Mouse (Mus musculus) spleen, adult 2 months (tissue): ENCODE results near the gene Chrnb1. TPM values are rescaled to one million over a fixed set of nuclear protein-coding genes. Genes with fewer than 3 reads are reported as not detected.

Source experiments
- DNase-seq, 2 experiments: peaks; one replicate each; pipeline versions ENCODE4 v3.0.0 to v3.0.0-alpha.2; 2012 to 2021; ENCODE audit warnings: low spot score in 2 of 2, low read depth in 1 of 2
- H3K27ac ChIP-seq: fragments of 200-500 bp; 2 replicates; pipeline ENCODE4 v1.5.1; 2012; ENCODE audit warnings: low read length, inconsistent platforms; ENCODE audit not compliant: insufficient read depth
- H3K27me3 ChIP-seq: fragments of 200-500 bp; 2 replicates; pipeline ENCODE4 v1.6.1; 2012; ENCODE audit warnings: mild to moderate bottlenecking, moderate library complexity, low read length, inconsistent platforms; ENCODE audit not compliant: control insufficient read depth, insufficient read depth
- H3K36me3 ChIP-seq: fragments of 200-500 bp; 2 replicates; pipeline ENCODE4 v1.6.1; 2012; ENCODE audit warnings: mild to moderate bottlenecking, low read length, inconsistent platforms; ENCODE audit not compliant: control insufficient read depth, insufficient read depth
- H3K4me1 ChIP-seq: fragments of 200-500 bp; 2 replicates; pipeline ENCODE4 v1.6.1; 2011; ENCODE audit warnings: inconsistent platforms; ENCODE audit not compliant: control insufficient read depth, insufficient read depth, insufficient read length
- H3K4me3 ChIP-seq: fragments of 200-500 bp; 2 replicates; pipeline ENCODE4 v1.5.1; 2011; ENCODE audit warnings: mild to moderate bottlenecking, inconsistent platforms; ENCODE audit not compliant: insufficient read depth, insufficient read length; ENCODE audit errors: extremely low read depth
- CTCF ChIP-seq: fragments of 200-500 bp; IDR thresholded peaks from 2 replicates; pipeline ENCODE4 v1.5.1; 2011; ENCODE audit warnings: mild to moderate bottlenecking, inconsistent platforms; ENCODE audit not compliant: insufficient read depth, insufficient read length, insufficient replicate concordance; ENCODE audit errors: extremely low read depth
- POLR2A ChIP-seq: fragments of 200-500 bp; IDR thresholded peaks from 2 replicates; pipeline ENCODE4 v1.6.1; 2011; ENCODE audit warnings: low read depth, low read length, inconsistent platforms
- WGBS: fragments of 180-500 bp; shearing (Covaris S2); methylation state at CpG from one replicate; pipeline ENCODE4 v1.1.7; 2018; 5-methylcytosine and 5-hydroxymethylcytosine counted together
- polyA plus RNA-seq: library from polyadenylated mRNA; depleted of rRNA; stranded (reverse); fragments of >200 nt; gene quantifications from 2 replicates; pipeline ENCODE4 v1.2.3, GENCODE M21; 2012

Chrnb1 gene
- polyA plus RNA-seq, 1 experiment, result 8.4 TPM

- no peak for DNase-seq
- H3K36me3 ChIP-seq, result no peaks in the 10 kb centered on the region
- no peak overlapping the region for H3K27ac ChIP-seq
- peaks cover 38% of the 10 kb centered on the region for H3K4me1 ChIP-seq
- H3K27me3 ChIP-seq, result peaks cover 28% of the 10 kb centered on the region
- TF ChIP-seq POLR2A, result no peak
- no peak for TF ChIP-seq CTCF
- H3K4me3 ChIP-seq, result peak overlapping the region; percentile 10; the same call in 1 of the 2 replicates
- 4% methylated on average over 11 of the region's 11 CpGs for WGBS
Measured at GRCm38 (mm10) chr11:69800138-69800391, 4.3 kb upstream of the Chrnb1 start.

- Histone ChIP-seq H3K27ac (no peak overlapping the region), H3K27me3 (peaks cover 28% of the 10 kb centered on the region), H3K4me1 (peaks cover 38% of the 10 kb centered on the region), H3K4me3 (peak overlapping the region; percentile 10; the same call in 1 of the 2 replicates), H3K36me3 (no peaks in the 10 kb centered on the region)
- DNase-seq, result peak; percentile 45 to 62
- WGBS, result 24% methylated on average over 12 of the region's 12 CpGs
- TF ChIP-seq POLR2A (no peak), CTCF (no peak)
Measured at GRCm38 (mm10) chr11:69799394-69800137, 3.8 kb upstream of the Chrnb1 start.

- Histone ChIP-seq H3K27ac (no peak overlapping the region), H3K4me3 (no peak overlapping the region), H3K4me1 (peaks cover 27% of the 10 kb centered on the region), H3K36me3 (no peaks in the 10 kb centered on the region), H3K27me3 (peaks cover 19% of the 10 kb centered on the region)
- no peak for TF ChIP-seq CTCF
- TF ChIP-seq POLR2A, result no peak
- WGBS, result 91% methylated on average over 7 of the region's 7 CpGs
- no peak for DNase-seq
Measured at GRCm38 (mm10) chr11:69797924-69798323, 2.2 kb upstream of the Chrnb1 start.

DNA sequence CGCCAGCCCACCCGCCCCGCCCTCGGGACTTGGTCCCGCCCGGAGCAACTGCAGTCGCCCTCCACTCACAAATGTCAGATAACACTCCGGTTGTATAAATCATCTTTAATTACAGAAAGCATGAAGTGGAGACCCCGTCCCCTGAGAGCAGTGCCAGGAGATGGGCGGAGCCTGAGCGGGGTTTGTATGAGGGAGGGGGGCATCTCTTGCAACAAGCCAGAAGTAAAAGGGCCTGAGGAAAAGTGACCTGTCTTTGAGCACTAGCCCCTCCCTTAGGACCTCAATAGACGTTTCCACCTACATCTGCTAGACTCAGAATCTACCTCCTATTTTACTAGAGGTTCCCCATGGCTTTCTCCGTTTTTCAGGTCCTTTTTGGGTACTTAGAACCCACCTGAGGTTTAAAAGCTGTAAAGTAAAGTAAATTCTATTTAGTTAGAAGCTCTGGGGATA lies 266 bp upstream of the Chrnb1 start:
- Histone ChIP-seq H3K27ac (no peak overlapping the region), H3K4me3 (peak overlapping the region; percentile 71; the same call in 1 of the 2 replicates), H3K4me1 (peaks cover 18% of the 10 kb centered on the region), H3K27me3 (peaks cover 3% of the 10 kb centered on the region), H3K36me3 (no peaks in the 10 kb centered on the region)
- TF ChIP-seq POLR2A (no peak), CTCF (no peak)
- WGBS, result 6% methylated on average over 13 of the region's 13 CpGs
- no peak for DNase-seq

DNA sequence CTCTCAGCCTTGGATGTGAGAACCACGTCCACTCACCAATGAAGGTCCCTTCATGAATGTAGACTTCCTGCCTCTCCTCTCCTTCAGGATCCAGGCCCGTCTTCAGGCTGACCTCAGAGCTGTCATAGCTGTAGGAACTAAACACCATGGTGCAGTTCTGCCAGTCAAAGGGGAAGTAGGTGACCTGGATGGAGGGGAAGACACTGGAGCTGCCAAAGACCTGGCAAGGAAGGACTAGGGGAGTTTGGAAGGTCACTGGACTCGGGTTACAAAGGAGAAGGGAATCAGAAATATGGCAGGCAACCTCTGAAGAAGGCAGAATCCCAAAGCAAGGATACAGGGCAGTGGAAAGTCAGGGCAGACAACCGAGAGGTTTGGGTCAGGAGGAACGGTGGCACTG lies 2.3 kb downstream of the Chrnb1 start:
- TF ChIP-seq POLR2A, result no peak
- TF ChIP-seq CTCF, result no peak
- no peak for DNase-seq
- no peaks in the 10 kb centered on the region for H3K27me3 ChIP-seq

DNA sequence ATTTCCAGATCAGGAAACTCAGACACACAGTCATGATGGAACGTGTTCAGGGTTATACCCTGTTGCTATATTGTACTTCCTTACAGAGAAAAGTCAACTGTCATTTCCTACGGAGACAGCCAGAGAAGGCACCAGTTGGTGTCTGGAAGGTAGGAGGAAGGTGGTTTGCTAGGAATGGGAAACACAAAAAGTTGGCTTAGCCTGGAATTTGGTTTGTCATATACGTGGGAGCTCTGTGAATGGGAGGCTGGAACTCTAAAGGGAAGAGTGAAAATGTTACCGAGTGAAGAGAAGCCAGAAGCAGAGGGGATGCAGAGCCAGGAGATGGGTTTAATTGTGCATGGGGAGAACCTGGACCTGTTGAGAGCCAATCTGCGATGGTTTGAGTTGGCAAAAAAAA lies 4.3 kb downstream of the Chrnb1 start:
- no peak for DNase-seq
- Histone ChIP-seq H3K27me3 (no peaks in the 10 kb centered on the region), H3K4me3 (no peak overlapping the region), H3K27ac (no peak overlapping the region), H3K36me3 (no peaks in the 10 kb centered on the region), H3K4me1 (no peaks in the 10 kb centered on the region)
- 82% methylated on average over 5 of the region's 5 CpGs for WGBS
- TF ChIP-seq CTCF (no peak), POLR2A (no peak)

More for the DNA sequence above, 2.3 kb downstream of the Chrnb1 start:
- no peak overlapping the region for H3K4me3 ChIP-seq
- H3K4me1 ChIP-seq, result no peaks in the 10 kb centered on the region
- WGBS, result 75% methylated on average over 5 of the region's 5 CpGs
- no peaks in the 10 kb centered on the region for H3K36me3 ChIP-seq
- no peak overlapping the region for H3K27ac ChIP-seq

- no peaks in the 10 kb centered on the region for H3K4me1 ChIP-seq
- DNase-seq, result no peak
- no peaks in the 10 kb centered on the region for H3K27me3 ChIP-seq
- TF ChIP-seq POLR2A, result no peak
- no peak for TF ChIP-seq CTCF
- WGBS, result 80% methylated on average over 5 of the region's 5 CpGs
- no peaks in the 10 kb centered on the region for H3K36me3 ChIP-seq
- H3K4me3 ChIP-seq, result no peak overlapping the region
- no peak overlapping the region for H3K27ac ChIP-seq
Measured at GRCm38 (mm10) chr11:69789431-69789830, 6.3 kb downstream of the Chrnb1 start.
